Mouse (Mus musculus) forebrain, embryonic 15.5 days (tissue): ENCODE measurements around the gene Elovl5. TPM values are rescaled to one million over a fixed set of nuclear protein-coding genes. Genes with fewer than 3 reads are reported as not detected.

ENCODE experiments used
- ATAC-seq: fragments of 200-750 bp; cut with Nextera tagmentation; replicated peaks from 2 replicates; pipeline ENCODE4 v1.8.0; 2017; ENCODE audit warnings: mild to moderate bottlenecking, moderate TSS enrichment, moderate library complexity
- H3K27ac ChIP-seq: fragments of 300-500 bp; sonication (generic); replicated peaks from 2 replicates; pipeline ENCODE4 v1.5.1; 2015; ENCODE audit warnings: mild to moderate bottlenecking, inconsistent platforms
- H3K27me3 ChIP-seq: fragments of 300-500 bp; sonication (generic); 2 replicates; pipeline ENCODE4 v1.6.1; 2015; ENCODE audit warnings: inconsistent platforms
- H3K36me3 ChIP-seq: fragments of 300-500 bp; sonication (generic); 2 replicates; pipeline ENCODE4 v1.6.1; 2015; ENCODE audit warnings: mild to moderate bottlenecking, inconsistent platforms
- H3K4me1 ChIP-seq: fragments of 300-500 bp; sonication (generic); 2 replicates; pipeline ENCODE4 v1.6.1; 2015; ENCODE audit warnings: inconsistent platforms
- H3K4me2 ChIP-seq: fragments of 300-500 bp; sonication (generic); replicated peaks from 2 replicates; pipeline ENCODE4 v1.6.1; 2015; ENCODE audit warnings: mild to moderate bottlenecking, inconsistent platforms
- H3K4me3 ChIP-seq: fragments of 300-500 bp; sonication (generic); 2 replicates; pipeline ENCODE4 v1.5.1; 2015; ENCODE audit warnings: mild to moderate bottlenecking, inconsistent platforms
- H3K9ac ChIP-seq: fragments of 300-500 bp; sonication (generic); replicated peaks from 2 replicates; pipeline ENCODE4 v1.6.1; 2015; ENCODE audit warnings: mild to moderate bottlenecking, inconsistent platforms
- H3K9me3 ChIP-seq: fragments of 300-500 bp; sonication (generic); 2 replicates; pipeline ENCODE4 v1.6.1; 2016; ENCODE audit warnings: inconsistent platforms
- WGBS: fragments of 180-500 bp; shearing (Covaris S2); methylation state at CpG from one replicate; pipeline ENCODE4 v1.1.7; 2015; ENCODE audit warnings: mixed read lengths; 5-methylcytosine and 5-hydroxymethylcytosine counted together
- polyA plus RNA-seq: library from polyadenylated mRNA; unstranded; fragments of >200 nt; fragmentation: Nextera tagmentation; extraction: Ambion mirVana; gene quantifications from 2 replicates; pipeline ENCODE4 v1.2.1, GENCODE M21; 2015

Gene Elovl5
- polyA plus RNA-seq, 1 experiment from 2014 or later, result 66.3 TPM

DNA sequence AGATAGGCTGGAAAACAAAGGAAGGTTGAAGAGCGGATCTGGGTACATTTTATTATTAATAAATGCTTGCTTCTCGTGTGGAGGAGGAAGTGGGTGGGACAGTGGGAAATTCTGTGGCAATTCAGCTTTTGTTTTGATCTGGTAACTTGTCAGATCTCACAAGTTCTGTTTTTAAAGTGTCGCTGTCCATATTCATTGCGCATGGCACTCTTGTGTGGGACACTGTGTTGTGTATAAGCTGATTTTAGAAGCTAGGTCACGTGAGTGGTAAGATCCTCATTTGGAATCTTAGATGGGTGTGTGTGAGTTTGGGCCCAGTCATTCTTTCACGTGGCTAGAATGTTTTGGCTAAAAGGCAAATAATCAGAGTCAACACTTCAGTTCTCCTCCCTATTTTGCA, 44.2 kb downstream of the Elovl5 start:
- Histone ChIP-seq H3K36me3 (0 out of 2 replicates have a peak, but pooled peaks cover 4% of the 10 kb centered on the region), H3K9me3 (no peaks in the 10 kb centered on the region), H3K9ac (no peak overlapping the region), H3K4me3 (no peak overlapping the region), H3K27ac (no peak overlapping the region), H3K4me2 (no peak overlapping the region), H3K4me1 (peaks cover 11% of the 10 kb centered on the region; the same call in 1 of the 2 replicates), H3K27me3 (no peaks in the 10 kb centered on the region)
- no peak for ATAC-seq
- 82% methylated on average over 6 of the region's 6 CpGs for WGBS

DNA sequence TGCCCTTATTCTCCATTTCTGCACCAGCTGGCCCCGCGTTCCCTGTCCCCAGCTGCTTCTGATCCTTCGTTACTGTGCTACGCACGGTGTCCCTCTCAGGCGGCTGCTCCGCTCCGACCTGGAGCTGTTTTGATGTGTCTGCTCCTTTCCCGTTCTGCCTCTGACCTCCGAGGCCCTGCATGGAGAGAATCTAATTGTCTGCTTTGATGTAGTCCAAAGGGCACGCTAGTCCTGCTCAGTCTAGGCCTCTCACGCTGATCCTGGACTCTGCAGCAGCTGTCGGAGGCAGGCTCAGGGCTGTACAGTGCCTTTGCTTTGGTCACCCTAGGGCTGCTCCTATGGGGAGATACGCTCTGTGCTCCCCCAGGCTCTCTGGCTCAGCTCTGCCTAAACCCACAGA, 46.9 kb downstream of the Elovl5 start:
- no peaks in the 10 kb centered on the region for H3K9me3 ChIP-seq
- H3K9ac ChIP-seq, result no peak overlapping the region
- H3K27ac ChIP-seq, result no peak overlapping the region
- no peak overlapping the region for H3K4me3 ChIP-seq
- H3K4me2 ChIP-seq, result no peak overlapping the region
- peaks cover 11% of the 10 kb centered on the region; the same call in 1 of the 2 replicates for H3K4me1 ChIP-seq
- H3K36me3 ChIP-seq, result no peaks in the 10 kb centered on the region
- peak; percentile 66; the same call in 1 of the 2 replicates for ATAC-seq
- WGBS, result 56% methylated on average over 14 of the region's 14 CpGs
- H3K27me3 ChIP-seq, result no peaks in the 10 kb centered on the region

DNA sequence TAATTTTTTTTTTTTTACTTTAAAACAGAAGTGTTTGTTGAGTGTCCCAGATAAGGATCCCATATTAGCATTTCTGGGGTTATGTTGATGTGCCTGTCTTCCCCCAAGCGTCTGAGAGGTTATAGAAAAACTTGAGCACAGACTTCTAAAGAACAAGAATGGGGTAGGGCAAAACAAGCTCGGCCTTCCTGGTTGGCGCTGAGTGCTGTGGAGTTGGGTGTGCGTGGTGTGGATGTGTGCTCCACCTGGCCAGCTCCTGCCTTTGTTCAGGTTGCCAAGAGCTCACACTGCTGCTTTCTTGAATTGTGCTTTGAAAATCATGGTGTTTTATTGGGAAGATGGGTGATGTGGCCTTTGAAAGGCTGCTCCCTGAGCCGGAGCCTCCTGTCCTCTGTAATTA, 48.1 kb downstream of the Elovl5 start:
- ATAC-seq, result no peak
- Histone ChIP-seq H3K4me3 (no peak overlapping the region), H3K4me2 (no peak overlapping the region), H3K27me3 (no peaks in the 10 kb centered on the region), H3K9ac (no peak overlapping the region), H3K36me3 (no peaks in the 10 kb centered on the region), H3K4me1 (peaks cover 11% of the 10 kb centered on the region; the same call in 1 of the 2 replicates), H3K27ac (no peak overlapping the region), H3K9me3 (no peaks in the 10 kb centered on the region)
- WGBS, result 64% methylated on average over 5 of the region's 5 CpGs

DNA sequence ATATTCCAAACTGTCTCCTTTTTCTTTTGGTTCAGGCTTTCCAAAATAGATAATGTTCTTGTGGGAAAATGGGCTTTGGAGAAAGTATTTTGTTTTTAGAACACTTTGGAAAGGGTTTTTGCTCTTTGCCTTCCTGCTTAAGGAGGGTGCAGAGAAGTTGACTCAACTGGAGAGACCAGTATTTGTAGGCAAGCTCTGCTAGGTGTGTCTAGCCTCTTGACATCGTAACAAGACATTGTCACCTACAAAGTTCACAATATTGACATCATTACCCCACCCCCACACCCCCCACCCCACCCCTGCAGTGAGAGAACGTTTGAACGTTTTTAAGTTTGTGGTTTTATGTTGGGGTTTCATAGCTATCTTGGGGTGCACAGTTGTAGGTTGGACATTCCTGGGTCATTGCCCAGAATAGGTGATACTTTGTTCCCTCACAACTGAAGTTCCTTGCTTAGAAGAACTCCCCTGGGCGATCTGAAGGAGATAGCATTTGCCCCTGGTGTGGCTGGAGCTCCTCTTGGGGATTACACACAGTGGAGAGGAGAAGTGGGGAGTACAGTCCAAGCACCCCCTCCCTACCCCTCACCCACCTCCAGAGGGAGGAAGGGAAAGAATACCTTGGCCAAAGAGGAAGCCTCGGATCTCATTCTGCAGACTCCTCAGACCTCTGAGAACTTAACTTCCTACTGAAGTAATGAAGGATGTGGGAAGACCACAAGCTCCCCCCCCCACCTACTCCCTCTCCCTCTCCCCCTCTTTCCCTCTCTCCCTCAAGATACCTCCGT, 48.8 kb downstream of the Elovl5 start:
- Histone ChIP-seq H3K27ac (no peak overlapping the region), H3K4me3 (no peak overlapping the region), H3K36me3 (no peaks in the 10 kb centered on the region), H3K4me1 (peaks cover 11% of the 10 kb centered on the region; the same call in 1 of the 2 replicates), H3K4me2 (no peak overlapping the region), H3K9ac (no peak overlapping the region), H3K9me3 (no peaks in the 10 kb centered on the region), H3K27me3 (no peaks in the 10 kb centered on the region)
- no peak for ATAC-seq
- 89% methylated on average over 6 of the region's 6 CpGs for WGBS

GRCm38 (mm10) chr9:77966861-77967260, 49.7 kb downstream of the Elovl5 start:
- Histone ChIP-seq H3K27ac (no peak overlapping the region), H3K4me1 (peaks cover 11% of the 10 kb centered on the region; the same call in 1 of the 2 replicates), H3K9me3 (no peaks in the 10 kb centered on the region), H3K9ac (no peak overlapping the region), H3K4me2 (no peak overlapping the region), H3K36me3 (no peaks in the 10 kb centered on the region), H3K4me3 (no peak overlapping the region), H3K27me3 (no peaks in the 10 kb centered on the region)
- no peak for ATAC-seq
- 95% methylated on average over 7 of the region's 7 CpGs for WGBS

- no peak for ATAC-seq
- H3K4me1 ChIP-seq, result peaks cover 11% of the 10 kb centered on the region; the same call in 1 of the 2 replicates
- no peaks in the 10 kb centered on the region for H3K9me3 ChIP-seq
- H3K27me3 ChIP-seq, result no peaks in the 10 kb centered on the region
- 87% methylated on average over 12 of the region's 12 CpGs for WGBS
- no peak overlapping the region for H3K4me3 ChIP-seq
- no peak overlapping the region for H3K27ac ChIP-seq
- H3K4me2 ChIP-seq, result no peak overlapping the region
- no peaks in the 10 kb centered on the region for H3K36me3 ChIP-seq
- no peak overlapping the region for H3K9ac ChIP-seq
Observed at GRCm38 (mm10) chr9:77967584-77968163, 50.5 kb downstream of the Elovl5 start.

GRCm38 (mm10) chr9:77969192-77969953, 52.2 kb downstream of the Elovl5 start:
- H3K4me1 ChIP-seq, result peaks cover 6% of the 10 kb centered on the region; the same call in 1 of the 2 replicates
- WGBS, result 93% methylated on average over 6 of the region's 6 CpGs
- H3K9me3 ChIP-seq, result no peaks in the 10 kb centered on the region
- no peak overlapping the region for H3K27ac ChIP-seq
- no peak overlapping the region for H3K4me2 ChIP-seq
- no peak overlapping the region for H3K4me3 ChIP-seq
- H3K9ac ChIP-seq, result no peak overlapping the region
- ATAC-seq, result no peak
- H3K27me3 ChIP-seq, result no peaks in the 10 kb centered on the region
- no peaks in the 10 kb centered on the region for H3K36me3 ChIP-seq

DNA sequence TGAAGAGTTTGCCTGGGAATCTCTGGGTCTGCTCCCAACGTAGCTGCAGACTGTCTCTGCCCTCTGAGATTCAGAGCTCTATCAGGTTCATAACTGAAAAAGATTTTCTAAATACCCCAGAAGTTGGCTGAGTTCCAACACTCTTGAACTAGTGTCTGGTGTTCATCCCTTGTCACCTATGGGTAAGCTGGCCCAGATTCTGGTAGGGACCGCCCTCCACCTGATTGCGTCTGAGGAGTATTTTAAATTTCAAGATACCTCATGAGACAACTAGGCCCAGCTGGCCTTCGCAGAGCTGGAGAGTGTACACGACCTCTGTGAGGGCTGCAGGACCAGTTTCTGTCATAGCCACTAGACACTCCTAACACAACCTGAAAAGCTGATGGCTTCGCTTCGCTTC, 61.8 kb downstream of the Elovl5 start:
- Histone ChIP-seq H3K9ac (no peak overlapping the region), H3K4me2 (no peak overlapping the region), H3K4me1 (no peaks in the 10 kb centered on the region), H3K9me3 (no peaks in the 10 kb centered on the region), H3K27me3 (no peaks in the 10 kb centered on the region), H3K27ac (no peak overlapping the region), H3K4me3 (no peak overlapping the region), H3K36me3 (peaks cover 17% of the 10 kb centered on the region)
- no peak for ATAC-seq
- WGBS, result 93% methylated on average over 7 of the region's 7 CpGs

DNA sequence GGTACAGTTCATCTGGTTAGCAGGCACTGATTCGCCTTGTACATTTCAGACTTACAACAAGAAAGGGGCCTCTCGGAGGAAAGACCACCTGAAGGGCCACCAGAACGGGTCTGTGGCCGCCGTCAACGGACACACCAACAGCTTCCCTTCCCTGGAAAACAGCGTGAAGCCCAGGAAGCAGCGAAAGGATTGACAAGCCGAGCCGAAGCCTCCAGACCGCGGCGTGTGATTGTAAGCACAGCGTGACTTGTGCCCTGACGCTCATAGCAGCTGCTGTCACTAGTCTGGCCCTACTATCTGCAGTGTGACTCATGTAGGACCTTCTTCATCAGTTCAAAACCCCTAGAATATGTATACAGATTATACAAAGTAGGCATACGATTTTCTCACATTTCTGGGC, 65.5 kb downstream of the Elovl5 start:
- peaks cover 4% of the 10 kb centered on the region; the same call in 1 of the 2 replicates for H3K4me1 ChIP-seq
- no peaks in the 10 kb centered on the region for H3K27me3 ChIP-seq
- H3K36me3 ChIP-seq, result peaks cover 17% of the 10 kb centered on the region; the same call in 1 of the 2 replicates
- WGBS, result 91% methylated on average over 16 of the region's 16 CpGs
- no peak overlapping the region for H3K9ac ChIP-seq
- no peak for ATAC-seq
- H3K4me3 ChIP-seq, result no peak overlapping the region
- no peak overlapping the region for H3K27ac ChIP-seq
- no peak overlapping the region for H3K4me2 ChIP-seq
- no peaks in the 10 kb centered on the region for H3K9me3 ChIP-seq

DNA sequence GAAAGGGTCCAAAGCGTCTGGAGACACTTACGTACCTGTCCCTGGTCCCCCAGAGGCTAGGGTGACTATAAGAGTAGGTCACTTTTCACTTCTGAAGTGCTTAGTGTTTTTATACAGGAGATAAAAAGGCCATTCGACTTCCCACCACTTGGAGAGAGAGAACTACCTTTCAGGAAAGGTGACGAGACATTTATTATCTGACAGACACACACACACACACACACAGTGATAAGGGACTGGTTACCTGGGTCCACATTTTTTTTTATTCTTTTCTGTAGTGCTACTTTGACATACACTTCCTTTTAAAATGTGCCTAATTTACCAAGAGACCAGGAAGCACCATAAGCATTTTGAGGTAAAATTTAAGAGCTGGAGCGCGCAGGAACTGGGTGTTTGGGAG, 66.4 kb downstream of the Elovl5 start:
- no peak overlapping the region for H3K4me3 ChIP-seq
- peaks cover 4% of the 10 kb centered on the region; the same call in 1 of the 2 replicates for H3K4me1 ChIP-seq
- H3K9me3 ChIP-seq, result no peaks in the 10 kb centered on the region
- no peak overlapping the region for H3K4me2 ChIP-seq
- 93% methylated on average over 6 of the region's 6 CpGs for WGBS
- H3K27me3 ChIP-seq, result no peaks in the 10 kb centered on the region
- peaks cover 17% of the 10 kb centered on the region; the same call in 1 of the 2 replicates for H3K36me3 ChIP-seq
- H3K27ac ChIP-seq, result no peak overlapping the region
- no peak overlapping the region for H3K9ac ChIP-seq
- no peak for ATAC-seq

GRCm38 (mm10) chr9:77986153-77986795, 69.1 kb downstream of the Elovl5 start:
- H3K4me1 ChIP-seq, result peaks cover 4% of the 10 kb centered on the region; the same call in 1 of the 2 replicates
- H3K27me3 ChIP-seq, result no peaks in the 10 kb centered on the region
- H3K36me3 ChIP-seq, result peaks cover 16% of the 10 kb centered on the region; the same call in 1 of the 2 replicates
- ATAC-seq, result peak; percentile 69
- H3K4me3 ChIP-seq, result no peak overlapping the region
- H3K4me2 ChIP-seq, result no peak overlapping the region
- H3K9ac ChIP-seq, result no peak overlapping the region
- no peaks in the 10 kb centered on the region for H3K9me3 ChIP-seq
- no peak overlapping the region for H3K27ac ChIP-seq
- 47% methylated on average over 8 of the region's 8 CpGs for WGBS
